Mouse (Mus musculus): ENCODE measurements around the gene Gm11492.
A peak's percentile ranks its signal among the peaks of the same experiment; 100 is the strongest.

Gene Gm11492

DNA sequence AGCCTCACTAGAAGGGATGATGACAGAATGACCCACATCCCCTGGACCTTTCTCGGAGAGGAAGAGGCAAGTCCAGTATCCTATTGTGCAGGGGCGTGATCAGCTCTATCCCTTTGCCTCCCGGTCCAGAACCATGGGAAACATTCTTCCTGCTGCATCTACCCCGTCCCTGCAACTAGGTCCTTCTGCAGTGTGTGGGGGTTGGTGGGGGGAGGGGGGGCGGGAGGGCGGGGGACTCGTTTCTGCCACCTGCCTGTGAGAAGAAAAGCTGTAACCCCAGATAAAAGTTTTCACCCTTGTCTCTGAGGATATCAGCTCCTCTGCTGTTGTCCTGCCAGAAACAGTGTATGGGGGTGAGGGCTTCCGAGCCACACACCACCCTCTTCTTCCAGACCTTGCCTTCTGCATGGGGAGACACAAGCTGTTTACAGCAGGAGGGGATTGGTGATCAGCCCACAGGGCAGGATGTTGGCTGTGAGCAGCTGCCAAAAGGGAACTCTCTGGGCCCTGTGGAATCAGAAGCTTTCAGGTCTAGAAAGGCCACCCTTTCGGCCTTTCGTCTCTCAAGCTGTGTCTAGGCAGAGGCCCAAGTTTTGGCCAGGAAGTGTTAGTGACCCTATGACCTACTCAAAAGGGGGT, 12.6 kb downstream of the Gm11492 start:
- peak in 1 of 2 experiments; percentile 44 for DNase-seq (ENCODE audit: low spot score in 2 of 2)

DNA sequence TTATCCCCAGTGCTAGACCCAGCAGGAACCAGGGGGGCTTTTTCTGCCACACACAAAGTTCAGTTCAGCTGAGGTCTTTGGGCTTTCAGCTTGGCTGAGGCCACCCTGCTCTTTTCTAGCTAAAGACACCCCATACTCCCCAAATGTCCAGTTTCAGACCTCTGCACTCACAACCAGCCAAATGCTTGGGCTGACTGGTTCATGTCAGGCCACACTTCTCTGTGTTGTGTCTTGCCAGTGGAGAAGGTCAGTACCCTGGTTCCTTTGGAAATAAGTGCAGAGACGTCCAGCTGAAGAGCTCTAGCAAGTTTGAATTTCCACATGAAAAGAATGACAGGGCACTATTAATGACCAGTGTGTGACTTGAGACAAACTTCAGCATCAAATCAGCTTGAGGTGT, 13.3 kb downstream of the Gm11492 start:
- DNase-seq (ENCODE audit: low spot score in 2 of 2) = no peak

DNA sequence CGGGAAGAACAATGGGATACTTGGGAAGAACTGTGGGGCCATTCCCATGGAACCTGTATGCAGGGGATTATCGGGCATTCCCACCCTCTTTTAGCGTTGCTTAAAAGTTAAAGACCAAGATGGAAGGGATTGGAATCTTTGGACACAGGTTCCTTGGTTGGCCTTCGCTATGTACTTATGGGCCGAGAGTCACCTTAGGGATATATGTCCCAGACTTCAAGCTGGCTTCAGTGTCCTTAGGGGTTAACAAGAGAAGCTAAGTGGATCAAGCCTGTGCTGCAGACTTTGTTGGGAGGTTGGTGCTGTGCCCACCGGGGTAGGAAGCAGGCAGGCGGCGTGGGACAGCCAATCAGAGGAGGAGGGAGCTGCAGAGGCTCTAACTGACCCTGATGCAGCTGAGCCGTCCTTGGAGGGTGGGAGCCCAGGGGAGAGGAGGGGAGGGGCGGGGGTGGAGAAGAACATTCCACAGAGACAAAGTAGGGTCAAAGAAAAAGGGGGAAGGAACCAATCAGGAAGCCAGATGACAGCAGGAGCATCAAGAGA, 14.2 kb downstream of the Gm11492 start:
- DNase-seq (ENCODE audit: low spot score in 2 of 2) = peak in 1 of 2 experiments; percentile 8

DNA sequence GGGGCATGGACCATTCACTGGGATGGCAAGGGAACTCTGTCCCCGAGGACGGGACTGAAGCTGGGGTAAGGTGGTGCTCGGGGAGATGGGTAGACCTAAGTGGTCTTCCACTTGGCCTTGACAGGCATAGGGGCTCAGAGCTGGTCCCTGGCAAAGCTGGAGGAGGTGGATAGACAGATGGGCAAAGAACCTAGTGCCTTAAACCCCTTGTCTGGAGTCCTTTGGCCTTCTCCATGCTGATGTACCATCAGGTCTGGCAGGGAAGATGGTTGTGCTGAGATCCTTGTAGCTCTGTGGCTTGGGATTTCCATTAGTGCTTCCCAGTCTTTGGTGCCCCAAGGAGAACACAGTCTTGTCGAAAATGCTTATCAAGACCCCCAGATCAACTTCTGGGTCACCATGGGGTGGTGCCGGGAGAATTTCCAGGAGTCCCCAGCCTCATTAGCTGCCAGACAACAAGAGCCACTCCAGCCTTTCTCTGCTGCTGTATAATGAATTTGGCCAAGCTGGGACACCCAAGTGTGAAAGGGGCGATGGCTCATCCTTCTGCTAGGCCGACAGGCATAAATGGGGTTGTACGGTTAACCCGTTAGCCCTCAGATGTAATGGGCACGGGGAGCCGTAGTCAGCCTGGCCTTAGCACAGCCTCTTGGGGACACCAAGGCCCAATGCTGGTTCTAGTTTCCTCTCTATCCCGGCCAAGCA, 14.9 kb downstream of the Gm11492 start:
- peak in 1 of 2 experiments; percentile 3 for DNase-seq (ENCODE audit: low spot score in 2 of 2)

DNA sequence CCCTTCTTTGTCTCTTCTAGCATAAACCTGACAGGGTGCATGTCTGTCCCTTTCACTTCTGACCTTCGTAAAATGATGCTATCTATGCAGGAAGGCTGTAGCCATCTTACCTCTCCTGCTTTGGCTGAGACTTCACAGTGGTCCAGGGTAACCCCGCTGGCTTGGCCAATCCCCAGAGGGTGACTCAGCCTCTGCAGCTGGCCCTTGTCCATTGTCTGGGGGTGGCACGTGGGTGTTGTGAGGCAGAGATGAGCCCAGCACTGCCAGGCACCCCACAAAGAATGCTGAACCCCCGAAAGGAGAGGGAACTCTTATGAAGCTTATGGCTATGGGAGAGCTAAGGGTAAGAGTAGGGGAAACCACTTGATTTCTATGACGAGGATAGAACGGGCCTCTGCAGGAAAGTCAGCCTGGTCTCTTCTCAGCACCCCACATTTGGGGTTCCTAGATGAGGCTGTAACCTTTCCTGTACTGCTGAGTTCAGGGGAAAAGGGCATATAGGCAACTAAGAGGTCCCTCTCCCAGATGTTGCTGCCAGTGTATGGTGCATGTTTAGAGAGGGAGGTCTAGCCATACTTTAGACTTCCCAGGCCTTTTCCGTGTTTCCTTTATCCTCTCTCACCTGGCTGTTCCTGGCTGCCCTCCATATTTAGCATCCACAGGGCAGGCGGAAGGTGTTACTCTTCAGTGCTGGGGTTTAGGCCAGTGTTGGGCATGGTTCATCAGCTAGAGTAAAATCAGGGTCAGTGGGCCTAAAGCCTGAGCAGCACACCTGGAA, 15.7 kb downstream of the Gm11492 start:
- peak in 1 of 2 experiments; percentile 83 for DNase-seq (ENCODE audit: low spot score in 2 of 2)

DNA sequence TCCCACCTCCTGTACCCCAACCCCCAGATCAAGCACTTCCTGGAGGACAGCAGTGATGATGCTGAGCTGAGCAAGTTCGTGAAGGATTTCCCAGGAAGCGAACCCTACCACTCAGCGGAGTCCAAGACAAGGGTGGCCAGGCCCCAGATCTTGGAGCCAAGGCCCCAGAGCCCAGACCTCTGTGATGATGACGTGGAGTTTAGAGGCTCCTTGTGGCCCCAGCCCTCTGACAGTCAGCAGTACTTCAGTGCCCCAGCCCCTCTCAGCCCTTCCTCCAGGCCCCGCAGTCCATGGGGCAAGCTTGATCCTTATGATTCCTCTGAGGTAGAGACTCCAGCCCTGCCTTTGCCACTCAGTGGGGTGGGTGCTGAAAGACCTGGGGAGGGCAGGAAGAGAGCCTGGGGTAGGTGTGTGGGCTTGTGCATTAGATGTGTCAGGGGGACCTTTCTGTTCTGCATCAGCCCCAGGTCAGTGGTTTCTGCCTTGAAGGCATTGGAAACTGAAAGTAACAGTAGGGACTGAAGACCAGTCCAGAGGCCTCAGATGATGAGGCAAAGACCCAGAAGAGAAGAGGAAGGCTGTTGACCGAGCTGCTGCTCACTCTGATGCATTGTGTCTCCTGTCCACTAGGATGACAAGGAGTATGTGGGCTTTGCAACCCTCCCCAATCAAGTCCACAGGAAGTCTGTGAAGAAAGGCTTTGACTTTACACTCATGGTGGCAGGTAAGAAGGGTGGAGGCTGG, 17.0 kb downstream of the Gm11492 start:
- DNase-seq (ENCODE audit: low spot score in 2 of 2) = no peak

DNA sequence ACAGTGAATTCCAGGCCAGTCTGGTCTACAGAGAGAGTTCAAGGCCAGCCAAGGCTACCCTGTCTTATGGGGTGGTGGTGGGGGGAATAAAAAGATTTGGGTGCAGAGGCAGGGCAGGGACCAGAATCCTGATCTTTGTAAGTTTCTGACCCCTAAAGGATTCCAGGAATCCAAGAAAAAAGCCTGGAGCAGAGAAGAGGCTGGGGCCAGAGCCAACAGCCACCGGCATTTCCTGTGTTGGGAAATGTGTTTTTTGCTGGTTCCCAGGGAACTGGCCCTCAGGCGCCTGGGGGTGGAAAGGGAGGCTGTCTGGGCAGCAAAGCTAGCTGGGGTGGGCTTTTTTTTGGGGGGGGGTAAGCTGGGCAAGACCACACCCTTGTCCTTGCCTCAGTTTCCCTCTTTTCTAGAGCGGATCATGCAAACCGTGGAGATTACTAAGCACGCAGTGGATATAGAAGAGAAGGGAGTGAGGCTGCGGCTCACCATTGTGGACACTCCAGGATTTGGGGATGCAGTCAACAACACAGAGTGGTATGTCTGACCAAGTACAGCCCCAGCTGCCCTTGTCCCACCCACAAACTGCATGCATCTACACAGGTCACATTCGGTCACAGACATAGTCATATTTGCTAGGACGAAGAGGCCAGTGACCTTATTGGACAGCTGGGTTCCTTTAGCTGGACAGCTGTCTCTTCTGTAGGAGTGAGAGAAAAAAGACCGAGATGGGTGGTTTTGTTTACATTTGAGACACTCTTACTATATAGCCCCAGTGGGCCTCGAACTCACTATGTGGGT, 18.5 kb downstream of the Gm11492 start:
- DNase-seq (ENCODE audit: low spot score in 2 of 2) = no peak

DNA sequence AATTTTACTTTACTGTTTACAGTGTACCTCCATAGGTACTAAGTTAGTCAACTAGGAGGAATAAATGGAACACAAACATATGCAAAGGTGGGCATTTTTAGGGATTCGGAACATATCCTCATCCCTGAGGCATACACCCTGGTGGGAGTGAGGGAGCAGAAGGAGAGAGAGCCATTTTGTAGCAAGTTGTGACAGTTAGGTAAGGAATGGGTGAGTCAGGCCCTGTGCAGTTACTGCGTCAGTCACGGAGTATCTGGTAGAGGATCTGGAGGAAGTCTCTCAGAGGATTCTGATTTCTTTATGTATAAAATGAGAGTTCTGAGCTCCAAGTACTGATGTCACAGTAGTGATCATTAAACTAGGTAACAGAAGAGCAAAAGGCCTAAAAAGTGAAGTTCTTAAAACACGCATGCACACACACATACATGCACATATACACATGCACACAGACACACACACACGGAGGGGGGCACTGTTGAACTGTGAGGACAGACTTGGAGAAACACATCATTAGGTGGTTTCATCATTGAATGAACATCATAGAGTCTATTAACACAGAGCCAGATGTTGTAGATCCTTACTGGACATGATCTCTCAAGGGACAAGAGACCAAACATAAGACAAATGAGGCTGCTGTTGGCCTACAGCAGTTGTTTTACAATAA, 20.9 kb downstream of the Gm11492 start:
- no peak for DNase-seq (ENCODE audit: low spot score in 2 of 2)

DNA sequence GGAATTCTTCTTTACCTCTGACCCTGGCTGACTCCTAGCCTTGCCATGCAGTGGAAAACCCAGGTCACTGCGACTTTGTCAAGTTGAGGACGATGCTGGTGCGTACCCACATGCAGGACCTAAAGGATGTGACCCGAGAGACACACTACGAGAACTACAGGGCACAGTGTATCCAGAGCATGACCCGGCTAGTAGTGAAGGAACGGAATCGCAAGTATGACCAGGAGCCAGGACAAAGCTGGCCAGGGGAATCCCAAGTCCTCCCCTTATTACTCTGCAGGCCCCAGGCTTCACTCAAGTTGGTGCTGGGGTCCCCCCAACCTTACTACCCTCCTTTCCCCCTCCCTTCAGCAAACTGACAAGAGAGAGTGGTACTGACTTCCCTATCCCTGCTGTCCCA, 23.2 kb downstream of the Gm11492 start:
- no peak for DNase-seq (ENCODE audit: low spot score in 2 of 2)

DNA sequence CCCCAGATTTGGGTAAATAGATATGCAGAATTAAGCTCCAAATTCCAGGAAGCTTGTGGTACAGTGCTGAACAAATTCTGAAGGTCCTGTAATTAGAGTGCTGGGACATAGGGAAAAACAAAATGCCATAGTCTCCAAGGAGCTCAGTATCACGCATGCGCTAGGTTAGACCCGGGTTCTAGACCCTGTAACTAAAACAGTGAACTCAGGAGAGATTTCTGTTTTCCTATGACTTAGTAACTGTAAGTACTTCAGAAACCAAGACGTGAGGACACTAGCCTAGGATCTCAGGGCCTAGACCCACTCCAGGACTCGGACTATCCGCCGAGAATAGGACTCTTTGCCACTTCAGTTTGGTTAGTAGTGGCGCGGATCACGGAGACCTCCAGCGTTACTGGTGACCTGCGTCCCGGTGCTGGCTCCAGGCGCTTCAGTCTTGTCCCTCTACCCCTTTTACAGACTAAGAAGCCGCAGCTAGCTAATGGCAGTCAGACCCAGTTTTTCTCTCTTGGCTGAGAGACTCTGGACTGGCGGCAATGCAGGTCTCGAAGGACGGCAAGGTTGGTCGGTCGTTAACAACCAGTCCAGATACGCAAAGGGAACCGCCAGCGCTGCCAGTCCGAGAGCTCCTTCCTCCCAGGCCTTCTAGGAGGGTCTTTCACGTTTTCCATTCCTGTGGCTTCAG, 24.5 kb downstream of the Gm11492 start:
- peak in 1 of 2 experiments; percentile 48 for DNase-seq (ENCODE audit: low spot score in 2 of 2)

DNA sequence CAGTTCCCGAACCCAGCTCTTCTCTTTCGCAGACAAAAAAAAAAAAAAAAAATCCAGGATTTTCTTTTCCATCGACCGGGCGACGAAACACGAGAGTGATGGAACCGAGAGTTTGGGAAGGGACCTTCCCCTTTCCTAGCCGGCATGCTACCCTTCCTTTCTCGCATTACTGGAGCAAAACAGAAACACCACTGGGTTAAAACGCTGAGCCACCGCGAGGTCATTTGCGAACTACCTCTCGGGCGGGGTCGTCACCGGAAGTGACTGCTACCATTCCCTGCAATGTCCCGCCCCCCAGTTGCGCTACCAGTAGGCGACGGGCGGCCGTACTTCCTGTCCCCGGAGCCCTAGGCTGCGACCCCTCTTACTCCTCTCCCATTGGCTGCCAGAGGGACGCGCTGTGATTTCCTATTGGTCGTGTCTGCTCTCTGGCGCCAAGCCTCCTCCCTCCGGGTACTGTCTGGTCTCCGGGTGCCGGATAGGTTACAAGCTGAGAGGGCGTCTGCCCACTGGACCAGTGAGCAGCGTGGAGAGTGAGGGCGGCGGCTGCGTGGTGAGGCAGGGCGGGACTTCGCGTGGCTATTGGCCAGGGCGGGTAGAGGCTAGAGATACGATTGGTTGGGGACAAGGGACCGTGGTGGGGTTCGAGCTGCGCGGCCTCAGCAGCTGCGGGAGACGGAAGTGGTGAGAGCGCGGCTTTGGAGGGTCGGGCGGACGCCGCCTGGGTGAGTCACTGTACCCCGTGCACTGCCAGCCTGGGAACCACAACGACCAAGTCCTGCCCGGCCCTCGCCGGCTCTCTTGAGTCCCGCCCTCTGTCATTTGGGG, 25.3 kb downstream of the Gm11492 start, which contains the start of gene Mtmr4:
Mtmr4 (plus strand) TSS at position 637 of the 828 bp plus-strand sequence.
- DNase-seq (ENCODE audit: low spot score in 2 of 2) = peak; percentile 100

DNA sequence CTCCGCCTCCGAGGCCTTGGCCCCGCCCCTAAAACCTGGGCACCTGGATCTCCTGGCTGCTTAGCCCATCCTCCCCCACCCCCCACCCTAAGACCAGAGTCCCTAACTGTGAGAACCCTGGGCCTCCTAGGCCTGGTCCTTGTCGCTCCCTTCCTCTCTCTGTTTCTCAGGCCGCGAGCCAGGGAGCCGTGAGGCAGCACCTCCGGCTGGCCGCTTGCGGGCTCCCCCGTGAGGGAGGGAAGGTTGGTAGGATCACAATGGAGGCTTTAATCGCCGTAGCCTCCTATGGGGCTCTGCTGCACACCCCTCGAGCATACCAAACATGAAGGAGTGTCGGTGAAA, 25.9 kb downstream of the Gm11492 start:
- DNase-seq (ENCODE audit: low spot score in 2 of 2) = no peak

DNA sequence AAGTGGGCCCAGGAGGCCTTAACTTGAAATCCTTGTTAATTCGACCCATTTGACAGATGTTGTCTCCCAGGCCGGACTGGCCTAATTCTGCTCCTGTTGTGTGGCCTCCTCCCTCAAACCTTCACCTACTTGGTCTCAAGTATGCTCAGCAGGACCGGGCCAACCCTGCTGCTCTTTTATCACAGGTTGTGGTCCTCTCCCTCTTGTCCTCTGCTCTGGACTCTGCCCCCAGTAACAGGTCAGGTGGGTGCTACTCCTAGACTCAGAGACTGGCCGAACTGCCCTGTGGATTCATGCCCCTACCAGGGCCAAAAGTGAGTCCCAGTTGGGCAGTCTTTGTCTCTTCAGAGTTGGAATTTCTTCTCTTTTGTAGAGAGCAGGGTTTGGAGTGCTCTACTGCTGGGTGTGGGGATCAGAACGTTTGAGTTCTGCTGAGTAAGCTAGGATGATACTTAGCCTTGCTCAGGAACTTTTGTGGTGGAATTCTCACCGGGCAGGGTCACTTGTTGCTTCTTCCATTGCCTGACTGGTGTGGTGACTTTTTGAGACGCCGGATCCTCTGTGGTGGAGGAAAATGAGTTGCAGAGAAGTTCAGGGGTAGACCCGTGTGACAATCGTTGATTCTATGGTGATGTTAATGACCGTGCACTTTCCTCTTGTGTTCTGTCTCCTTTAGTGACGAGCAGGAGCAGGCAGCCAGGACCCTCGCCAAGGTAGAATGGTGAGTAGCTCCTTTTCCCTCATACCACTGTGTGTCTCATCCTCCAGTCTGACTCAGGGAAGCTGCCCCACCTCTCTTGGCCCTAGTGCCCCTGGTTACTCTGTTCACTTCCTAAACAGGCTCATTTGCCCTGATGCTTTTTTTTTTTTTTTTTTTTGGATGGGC, 26.5 kb downstream of the Gm11492 start:
- DNase-seq (ENCODE audit: low spot score in 2 of 2) = no peak

DNA sequence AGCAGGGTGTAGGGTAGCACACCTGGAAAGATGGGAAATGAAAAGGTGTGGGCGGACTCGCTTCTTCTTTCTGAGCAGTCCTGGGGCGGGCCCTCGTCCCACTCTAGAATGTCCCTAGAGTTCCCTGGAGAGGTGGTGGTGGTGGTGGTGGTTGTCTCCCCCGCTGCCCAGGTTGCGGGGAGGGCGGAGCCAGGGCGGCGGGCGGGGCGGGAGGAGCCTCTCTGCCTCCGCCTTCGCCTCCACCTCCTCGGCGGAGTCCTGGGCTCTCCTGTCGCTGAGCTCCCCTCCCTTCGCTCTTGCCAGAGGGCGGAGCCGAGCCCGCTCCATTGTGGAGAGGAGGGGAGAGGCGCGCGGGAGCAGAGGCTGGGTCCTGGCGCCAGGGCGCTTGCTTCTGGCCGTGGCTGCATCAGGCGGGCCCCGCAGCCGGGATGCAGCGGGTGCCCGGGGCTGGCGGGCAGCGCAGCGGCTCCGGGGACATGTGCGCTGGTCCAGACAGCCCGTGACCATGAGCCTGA, 28.9 kb downstream of the Gm11492 start:
- peak; percentile 76 to 84 for DNase-seq (ENCODE audit: low spot score in 2 of 2)

DNA sequence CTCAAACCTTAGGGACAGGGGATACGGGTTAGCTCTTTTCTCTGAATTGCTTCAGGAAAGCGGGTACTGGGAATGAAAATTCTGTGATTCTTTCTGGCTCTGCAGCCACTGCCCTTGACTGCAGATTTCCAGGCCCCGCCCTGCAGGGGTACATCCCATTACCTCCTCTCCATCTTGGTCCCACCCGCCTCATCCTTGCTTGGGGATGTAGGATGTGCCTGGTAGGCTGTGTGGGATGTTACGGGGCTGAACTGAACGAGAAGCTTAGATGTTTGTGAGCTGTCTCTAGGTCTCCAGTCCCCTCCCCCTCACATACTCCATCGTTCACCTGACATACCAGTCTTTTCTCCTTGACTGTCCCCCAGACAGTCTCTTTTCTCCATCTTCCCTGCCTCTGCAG, 29.5 kb downstream of the Gm11492 start:
- peak in 1 of 2 experiments; percentile 50 for DNase-seq (ENCODE audit: low spot score in 2 of 2)

DNA sequence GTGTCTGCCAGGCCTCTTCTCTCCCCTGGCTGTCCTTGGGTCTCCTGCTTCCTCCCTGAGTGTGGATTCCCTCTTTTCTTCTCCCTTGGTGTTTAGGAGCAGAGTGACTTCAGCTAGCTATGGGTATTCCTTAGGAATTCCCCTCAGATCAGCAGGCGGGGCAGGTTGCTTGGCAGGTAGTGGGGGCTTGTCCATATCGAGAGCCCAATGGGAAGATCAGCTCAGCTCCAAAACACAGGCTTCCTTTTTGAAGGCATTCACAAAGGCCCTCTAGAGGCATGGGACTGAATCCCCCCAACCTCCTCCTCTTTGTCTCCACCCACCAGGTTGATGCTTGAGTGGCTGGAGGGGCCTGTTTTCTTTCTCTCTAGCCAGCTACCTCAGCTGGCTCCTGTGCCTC, 30.0 kb downstream of the Gm11492 start:
- DNase-seq (ENCODE audit: low spot score in 2 of 2) = no peak

DNA sequence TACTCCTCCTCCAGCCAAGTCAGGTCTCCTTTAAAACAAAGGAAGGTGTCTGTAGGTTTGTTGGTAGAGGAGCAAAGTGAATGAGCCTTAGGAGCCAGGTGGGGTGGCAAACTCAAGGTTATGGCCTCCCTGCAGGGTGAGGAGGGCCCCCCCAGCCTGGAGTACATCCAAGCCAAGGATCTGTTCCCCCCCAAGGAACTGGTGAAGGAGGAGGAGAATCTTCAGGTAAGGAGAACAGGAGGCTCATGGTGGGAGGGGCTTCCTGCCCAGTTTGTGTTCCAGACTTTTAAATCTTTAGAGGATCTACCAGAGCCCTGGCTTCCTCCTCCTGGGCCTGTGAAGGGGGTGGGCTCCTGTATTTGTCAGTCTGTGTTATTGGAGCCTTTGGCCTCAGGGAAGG, 30.6 kb downstream of the Gm11492 start:
- DNase-seq (ENCODE audit: low spot score in 2 of 2) = no peak
